Mouse (Mus musculus) forebrain, embryonic 12.5 days (tissue): ENCODE measurements around the gene Mfsd11. TPM values are rescaled to one million over a fixed set of nuclear protein-coding genes. Genes with fewer than 3 reads are reported as not detected.

Experiments
- ATAC-seq: fragments of 200-750 bp; cut with Nextera tagmentation; 2 replicates; pipeline ENCODE4 v1.8.0; 2017; ENCODE audit warnings: moderate TSS enrichment; ENCODE audit not compliant: low FRiP score
- H3K27ac ChIP-seq: fragments of 300-500 bp; sonication (generic); 2 replicates; pipeline ENCODE4 v1.5.1; 2016; ENCODE audit warnings: mild to moderate bottlenecking
- H3K27me3 ChIP-seq: fragments of 300-500 bp; sonication (generic); 2 replicates; pipeline ENCODE4 v1.6.1; 2016; ENCODE audit warnings: mild to moderate bottlenecking
- H3K36me3 ChIP-seq: fragments of 300-500 bp; sonication (generic); replicated peaks from 2 replicates; pipeline ENCODE4 v1.6.1; 2016; ENCODE audit warnings: mild to moderate bottlenecking
- H3K4me1 ChIP-seq: fragments of 300-500 bp; sonication (generic); 2 replicates; pipeline ENCODE4 v1.6.1; 2016
- H3K4me2 ChIP-seq: fragments of 300-500 bp; sonication (generic); 2 replicates; pipeline ENCODE4 v1.6.1; 2016; ENCODE audit warnings: mild to moderate bottlenecking, moderate library complexity
- H3K4me3 ChIP-seq: fragments of 300-500 bp; sonication (generic); replicated peaks from 2 replicates; pipeline ENCODE4 v1.5.1; 2016; ENCODE audit warnings: mild to moderate bottlenecking
- H3K9ac ChIP-seq: fragments of 300-500 bp; sonication (generic); 2 replicates; pipeline ENCODE4 v1.6.1; 2016; ENCODE audit warnings: mild to moderate bottlenecking
- H3K9me3 ChIP-seq: fragments of 300-500 bp; sonication (generic); 2 replicates; pipeline ENCODE4 v1.6.1; 2016
- WGBS: fragments of 180-500 bp; shearing (Covaris S2); methylation state at CpG from one replicate; pipeline ENCODE4 v1.1.7; 2016; 5-methylcytosine and 5-hydroxymethylcytosine counted together
- polyA plus RNA-seq: library from polyadenylated mRNA; unstranded; fragments of >200 nt; fragmentation: Nextera tagmentation; extraction: Ambion mirVana; gene quantifications from 2 replicates; pipeline ENCODE4 v1.2.1, GENCODE M21; 2016

The Mfsd11 gene
- 33.7 and 40.2 TPM in 2 replicates for polyA plus RNA-seq

- Histone ChIP-seq H3K27ac (peak within 1 kb of the TSS; percentile 99), H3K9me3 (no peaks in the 10 kb centered on the region), H3K36me3 (peaks cover 35% of the 10 kb centered on the region), H3K4me1 (peaks cover 21% of the 10 kb centered on the region), H3K4me3 (peak within 1 kb of the TSS; percentile 95), H3K9ac (peak within 1 kb of the TSS; percentile 98), H3K27me3 (no peaks in the 10 kb centered on the region), H3K4me2 (peak within 1 kb of the TSS; percentile 77)
- WGBS: under 1% methylated on average over 71 of the region's 91 CpGs
- peak; percentile 73 for ATAC-seq
These were observed at the start of gene Mfsd11 for GRCm38 (mm10) chr11:116852291-116852890. Gene Mfsd11 (plus strand): TSS chr11:116852440.

GRCm38 (mm10) chr11:116802709-116803108 lies 49.5 kb upstream of the Mfsd11 start:
- H3K27ac ChIP-seq: no peak overlapping the region
- WGBS: 94% methylated on average over 5 of the region's 5 CpGs
- no peak overlapping the region for H3K4me2 ChIP-seq
- H3K36me3 ChIP-seq: no peaks in the 10 kb centered on the region
- H3K4me3 ChIP-seq: no peak overlapping the region
- no peaks in the 10 kb centered on the region for H3K9me3 ChIP-seq
- no peak overlapping the region for H3K9ac ChIP-seq
- H3K27me3 ChIP-seq: no peaks in the 10 kb centered on the region
- H3K4me1 ChIP-seq: no peaks in the 10 kb centered on the region
- no peak for ATAC-seq

GRCm38 (mm10) chr11:116806136-116807071 lies 45.8 kb upstream of the Mfsd11 start:
- 83% methylated on average over 15 of the region's 15 CpGs for WGBS
- no peak overlapping the region for H3K9ac ChIP-seq
- H3K4me2 ChIP-seq: no peak overlapping the region
- H3K4me3 ChIP-seq: no peak overlapping the region
- H3K27ac ChIP-seq: no peak overlapping the region
- peaks cover 6% of the 10 kb centered on the region; the same call in 1 of the 2 replicates for H3K27me3 ChIP-seq
- no peaks in the 10 kb centered on the region for H3K36me3 ChIP-seq
- ATAC-seq: no peak
- H3K4me1 ChIP-seq: peaks cover 28% of the 10 kb centered on the region
- no peaks in the 10 kb centered on the region for H3K9me3 ChIP-seq

GRCm38 (mm10) chr11:116807116-116807515 lies 45.1 kb upstream of the Mfsd11 start:
- ATAC-seq: no peak
- Histone ChIP-seq H3K36me3 (no peaks in the 10 kb centered on the region), H3K27me3 (peaks cover 6% of the 10 kb centered on the region; the same call in 1 of the 2 replicates), H3K4me1 (peaks cover 34% of the 10 kb centered on the region), H3K9ac (no peak overlapping the region), H3K9me3 (no peaks in the 10 kb centered on the region), H3K27ac (no peak overlapping the region), H3K4me3 (no peak overlapping the region), H3K4me2 (no peak overlapping the region)
- 62% methylated on average over 7 of the region's 7 CpGs for WGBS

- no peak for ATAC-seq
- Histone ChIP-seq H3K36me3 (no peaks in the 10 kb centered on the region), H3K9me3 (no peaks in the 10 kb centered on the region), H3K4me2 (no peak overlapping the region), H3K4me3 (no peak overlapping the region), H3K27ac (no peak overlapping the region), H3K27me3 (peaks cover 6% of the 10 kb centered on the region; the same call in 1 of the 2 replicates), H3K9ac (no peak overlapping the region), H3K4me1 (peaks cover 38% of the 10 kb centered on the region)
- 72% methylated on average over 3 of the region's 3 CpGs for WGBS
These were observed 44.7 kb upstream of the Mfsd11 start for GRCm38 (mm10) chr11:116807526-116807925.

- Histone ChIP-seq H3K36me3 (no peaks in the 10 kb centered on the region), H3K4me1 (peaks cover 44% of the 10 kb centered on the region), H3K4me2 (no peak overlapping the region), H3K4me3 (no peak overlapping the region), H3K27ac (0 out of 2 replicates have a peak overlapping the region, but pooled peaks have one; percentile 53), H3K9ac (no peak overlapping the region), H3K9me3 (no peaks in the 10 kb centered on the region), H3K27me3 (peaks cover 6% of the 10 kb centered on the region; the same call in 1 of the 2 replicates)
- WGBS: 29% methylated on average over 7 of the region's 7 CpGs
- no peak for ATAC-seq
These were observed 44.2 kb upstream of the Mfsd11 start for GRCm38 (mm10) chr11:116807938-116808606.

- no peak for ATAC-seq
- 0 out of 2 replicates have a peak overlapping the region, but pooled peaks have one; percentile 53 for H3K27ac ChIP-seq
- H3K27me3 ChIP-seq: peaks cover 6% of the 10 kb centered on the region; the same call in 1 of the 2 replicates
- no peak overlapping the region for H3K9ac ChIP-seq
- H3K36me3 ChIP-seq: no peaks in the 10 kb centered on the region
- no peaks in the 10 kb centered on the region for H3K9me3 ChIP-seq
- H3K4me3 ChIP-seq: no peak overlapping the region
- 74% methylated on average over 11 of the region's 11 CpGs for WGBS
- H3K4me2 ChIP-seq: no peak overlapping the region
- H3K4me1 ChIP-seq: peaks cover 52% of the 10 kb centered on the region
These were observed 43.3 kb upstream of the Mfsd11 start for GRCm38 (mm10) chr11:116808811-116809395.

- H3K9me3 ChIP-seq: no peaks in the 10 kb centered on the region
- H3K9ac ChIP-seq: no peak overlapping the region
- H3K4me1 ChIP-seq: peaks cover 58% of the 10 kb centered on the region
- H3K4me3 ChIP-seq: no peak overlapping the region
- peaks cover 6% of the 10 kb centered on the region; the same call in 1 of the 2 replicates for H3K27me3 ChIP-seq
- no peak for ATAC-seq
- H3K27ac ChIP-seq: peak overlapping the region; percentile 21; the same call in 1 of the 2 replicates
- H3K4me2 ChIP-seq: no peak overlapping the region
- WGBS: 86% methylated on average over 8 of the region's 8 CpGs
- no peaks in the 10 kb centered on the region for H3K36me3 ChIP-seq
These were observed 42.7 kb upstream of the Mfsd11 start for GRCm38 (mm10) chr11:116809520-116809919.

- H3K9ac ChIP-seq: peak overlapping the region; percentile 55
- no peaks in the 10 kb centered on the region for H3K36me3 ChIP-seq
- peaks cover 6% of the 10 kb centered on the region; the same call in 1 of the 2 replicates for H3K27me3 ChIP-seq
- H3K9me3 ChIP-seq: no peaks in the 10 kb centered on the region
- peak overlapping the region; percentile 64 for H3K4me2 ChIP-seq
- H3K4me1 ChIP-seq: peaks cover 67% of the 10 kb centered on the region
- H3K27ac ChIP-seq: peak overlapping the region; percentile 95
- no peak overlapping the region for H3K4me3 ChIP-seq
- no peak for ATAC-seq
- WGBS: 46% methylated on average over 11 of the region's 11 CpGs
These were observed 41.7 kb upstream of the Mfsd11 start for GRCm38 (mm10) chr11:116810528-116810927.

- Histone ChIP-seq H3K27ac (peak overlapping the region; percentile 95), H3K4me3 (peak overlapping the region; percentile 33), H3K36me3 (no peaks in the 10 kb centered on the region), H3K4me1 (peaks cover 74% of the 10 kb centered on the region), H3K9me3 (no peaks in the 10 kb centered on the region), H3K4me2 (peak overlapping the region; percentile 64), H3K27me3 (peaks cover 6% of the 10 kb centered on the region; the same call in 1 of the 2 replicates), H3K9ac (peak overlapping the region; percentile 55)
- 4% methylated on average over 29 of the region's 32 CpGs for WGBS
- peak; percentile 89 for ATAC-seq
These were observed 41.0 kb upstream of the Mfsd11 start for GRCm38 (mm10) chr11:116810983-116811901.
